ENCODE assay signal across 13 mouse cellular contexts in genomic region chr11:77936846-77937245, GRCm38 (mm10). TPM values are rescaled to one million over a fixed set of nuclear protein-coding genes. Genes with fewer than 3 reads are reported as not detected.
DNase-seq lines count a peak whose midpoint lies in the region; ATAC-seq and TF ChIP-seq lines count a peak whose summit lies in the region.
"Had no signal": no experiment of that assay in that cellular context is flagged by ENCODE, and none has a peak within 500 bp of the region (broad histone marks: within the 10 kb centered on the region; RNA-seq: fewer than 3 reads in every experiment).

No protein-coding gene starts in this region.

- peak; percentile 65 for DNase-seq in left cerebral cortex, postnatal 4 days
- no peak for DNase-seq in left cerebral cortex, postnatal 25 days (ENCODE audit: low spot score in 2 of 2)
- no peak for DNase-seq in forebrain, embryonic 14.5 days (ENCODE audit: low spot score)
- DNase-seq in kidney, postnatal 4 days: no peak
- no peak for DNase-seq in kidney, adult 9 months
- DNase-seq: right cerebral cortex, postnatal 14 days; thymus, adult 18-20 months had no signal

- peak overlapping the region; percentile 8 for H3K4me3 ChIP-seq in forebrain, embryonic 14.5 days (ENCODE audit: low read depth, low read length)
- peak overlapping the region; percentile 2; the same call in 1 of the 2 replicates for H3K4me3 ChIP-seq in hindbrain, embryonic 15.5 days
- peak overlapping the region; percentile 25 for H3K4me3 ChIP-seq in olfactory bulb, adult 2 months (ENCODE audit: insufficient read depth, low read depth, low read length)
- H3K4me3 ChIP-seq: liver, embryonic 12.5 days had no signal

- H3K36me3 ChIP-seq in forebrain, embryonic 14.5 days (ENCODE audit: control insufficient read depth, insufficient read depth, low read length): peaks cover 2% of the 10 kb centered on the region; the same call in 1 of the 2 replicates
- H3K36me3 ChIP-seq in hindbrain, embryonic 15.5 days: no peaks in the 10 kb centered on the region
- H3K36me3 ChIP-seq: liver, embryonic 12.5 days had no signal

- H3K27ac ChIP-seq in forebrain, embryonic 14.5 days (ENCODE audit: low read depth, low read length): peak overlapping the region; percentile 60
- peak overlapping the region; percentile 28; the same call in 1 of the 2 replicates for H3K27ac ChIP-seq in hindbrain, embryonic 15.5 days (replicated peaks)
- 0 out of 2 replicates have a peak overlapping the region, but pooled peaks have one; percentile 17 for H3K27ac ChIP-seq in olfactory bulb, adult 2 months (ENCODE audit: insufficient read depth, low read depth, low read length)
- H3K27ac ChIP-seq: liver, embryonic 12.5 days had no signal

- ATAC-seq in forebrain, embryonic 14.5 days: no peak
- ATAC-seq in hindbrain, embryonic 15.5 days (ENCODE audit: low FRiP score, low read depth): no peak
- ATAC-seq: inflammation-experienced regulatory T-cells, adult 6 months; liver, embryonic 12.5 days; lung, postnatal 0 days had no signal

- 0 out of 2 replicates have a peak, but pooled peaks cover 7% of the 10 kb centered on the region for H3K27me3 ChIP-seq in forebrain, embryonic 14.5 days (replicated peaks; ENCODE audit: control insufficient read depth, insufficient read depth, low read length)
- H3K27me3 ChIP-seq in hindbrain, embryonic 15.5 days: peaks cover 9% of the 10 kb centered on the region; the same call in 1 of the 2 replicates

- WGBS in forebrain, embryonic 14.5 days: 12% methylated on average over 8 of the region's 8 CpGs
- 10% methylated on average over 8 of the region's 8 CpGs for WGBS in hindbrain, embryonic 15.5 days
- WGBS in olfactory bulb, adult 2 months: 20% methylated on average over 8 of the region's 8 CpGs

- H3K4me1 ChIP-seq in forebrain, embryonic 14.5 days (ENCODE audit: control insufficient read depth, insufficient read depth, low read length): peaks cover 63% of the 10 kb centered on the region
- peaks cover 78% of the 10 kb centered on the region for H3K4me1 ChIP-seq in hindbrain, embryonic 15.5 days (replicated peaks)
- peaks cover 56% of the 10 kb centered on the region for H3K4me1 ChIP-seq in olfactory bulb, adult 2 months (ENCODE audit: control insufficient read depth, insufficient read depth, low read length)
- H3K4me1 ChIP-seq: liver, embryonic 12.5 days had no signal

- no peaks in the 10 kb centered on the region for H3K9me3 ChIP-seq in forebrain, embryonic 14.5 days (replicated peaks; ENCODE audit: control insufficient read depth, low read length)
- H3K9me3 ChIP-seq in hindbrain, embryonic 15.5 days: no peaks in the 10 kb centered on the region
- H3K9me3 ChIP-seq: liver, embryonic 12.5 days had no signal

- H3K9ac ChIP-seq in forebrain, embryonic 14.5 days (ENCODE audit: low read length): peak overlapping the region; percentile 37
- H3K9ac ChIP-seq in hindbrain, embryonic 15.5 days: peak overlapping the region; percentile 14; the same call in 1 of the 2 replicates
- H3K9ac ChIP-seq: liver, embryonic 12.5 days had no signal

- TF ChIP-seq CTCF in olfactory bulb, adult 2 months (IDR thresholded peaks at IDR 0.05; ENCODE audit: insufficient read depth, low read depth, low read length): no peak

- intact Hi-C loops in left cerebral cortex, postnatal 4 days (cut with DNase I): no loop called here
- intact Hi-C loops in left cerebral cortex, postnatal 25 days (cut with DNase I): no loop called here

- peak overlapping the region; percentile 39 for H3K4me2 ChIP-seq in forebrain, embryonic 14.5 days (ENCODE audit: low read length)
- peak overlapping the region; percentile 67 for H3K4me2 ChIP-seq in hindbrain, embryonic 15.5 days
- H3K4me2 ChIP-seq: liver, embryonic 12.5 days had no signal

- no peak for TF ChIP-seq POLR2A in olfactory bulb, adult 2 months (IDR thresholded peaks at IDR 0.05; ENCODE audit: insufficient read depth, low read depth, low read length)

RNA-seq across cellular contexts. Expression of gene Sez6, which starts 6.2 kb away (rescaled TPM):
- 100 to 1,000 TPM; 246 to 287 TPM for total RNA-seq in left cerebral cortex, postnatal 4 days (2021)
- 100 to 1,000 TPM; 145 to 168 TPM for total RNA-seq in left cerebral cortex, postnatal 25 days (2021)
- 140 and 175 TPM in 2 replicates for polyA plus RNA-seq in forebrain, embryonic 14.5 days (2014; fragmentation: Nextera tagmentation; extraction: Ambion mirVana)
- polyA plus RNA-seq in hindbrain, embryonic 15.5 days (2015; fragmentation: Nextera tagmentation; extraction: Ambion mirVana): 123 and 151 TPM in 2 replicates
- 109 TPM in 1 of 2 replicates, not detected in the other for polyA plus RNA-seq in olfactory bulb, adult 2 months (2012; ENCODE audit: insufficient read depth, insufficient read length, low replicate concordance, missing spikeins)
- total RNA-seq: granulocyte monocyte progenitor cell, adult 5-6 weeks had no signal

RNA-seq across cellular contexts. Expression of gene Pipox, which starts 43.0 kb away (rescaled TPM):
- total RNA-seq in left cerebral cortex, postnatal 4 days (2021): 1 to 10 TPM; 1.5 to 3.7 TPM
- total RNA-seq in left cerebral cortex, postnatal 25 days (2021): under 1 TPM; 0.69 to 0.96 TPM
- polyA plus RNA-seq in forebrain, embryonic 14.5 days (2014; fragmentation: Nextera tagmentation; extraction: Ambion mirVana): 10.1 and 11.4 TPM in 2 replicates
- 5.1 and 5.6 TPM in 2 replicates for polyA plus RNA-seq in hindbrain, embryonic 15.5 days (2015; fragmentation: Nextera tagmentation; extraction: Ambion mirVana)
- polyA plus RNA-seq in olfactory bulb, adult 2 months (2012; ENCODE audit: insufficient read depth, insufficient read length, low replicate concordance, missing spikeins): not detected in 2 replicates

RNA-seq across cellular contexts. Expression of gene Phf12, which starts 45.7 kb away (rescaled TPM):
- total RNA-seq in left cerebral cortex, postnatal 4 days (2021): 10 to 100 TPM; 62.0 to 63.9 TPM
- 10 to 100 TPM; 50.5 to 51.4 TPM for total RNA-seq in left cerebral cortex, postnatal 25 days (2021)
- 16.5 and 17.0 TPM in 2 replicates for polyA plus RNA-seq in forebrain, embryonic 14.5 days (2014; fragmentation: Nextera tagmentation; extraction: Ambion mirVana)
- polyA plus RNA-seq in hindbrain, embryonic 15.5 days (2015; fragmentation: Nextera tagmentation; extraction: Ambion mirVana): 15.1 and 19.0 TPM in 2 replicates
- polyA plus RNA-seq in olfactory bulb, adult 2 months (2012; ENCODE audit: insufficient read depth, insufficient read length, low replicate concordance, missing spikeins): 389 TPM in 1 of 2 replicates, not detected in the other
